Mouse (Mus musculus): ENCODE measurements around the gene Polr3b.

DNA sequence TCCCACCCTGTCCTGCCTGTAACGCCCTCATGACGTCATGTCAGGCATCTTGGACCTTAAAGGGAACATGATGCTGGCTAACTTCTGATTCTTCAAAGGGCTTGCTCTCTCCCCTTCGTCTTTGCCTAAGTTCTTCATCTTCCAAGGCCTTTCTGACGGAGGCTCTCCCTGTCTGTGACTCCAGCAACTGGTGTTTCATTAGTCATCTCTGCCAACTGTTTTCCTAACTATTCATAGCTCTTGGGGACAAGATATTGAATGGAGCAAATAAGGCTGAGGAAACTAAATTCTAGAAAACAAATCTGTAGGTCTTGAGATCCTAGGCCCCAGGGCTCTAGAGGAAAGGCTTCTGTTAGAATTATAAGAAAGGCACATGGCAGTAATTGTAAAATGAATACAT lies 151.8 kb downstream of the Polr3b start:
- TF ChIP-seq CTCF (IDR thresholded peaks at IDR 0.05; ENCODE audit: low read depth): no peak
- no peak for TF ChIP-seq EP300 (IDR thresholded peaks at IDR 0.05; ENCODE audit: low read depth)

All from heart, postnatal 0 days (tissue).